In genomic region chr17:25406011-25406441, GRCm38 (mm10) we compare ENCODE assay signal across 9 mouse cellular contexts. TPM values are rescaled to one million over a fixed set of nuclear protein-coding genes. Genes with fewer than 3 reads are reported as not detected.
A peak's percentile ranks its signal among the peaks of the same experiment; 100 is the strongest.
DNase-seq lines count a peak whose midpoint lies in the region; ATAC-seq and TF ChIP-seq lines count a peak whose summit lies in the region.
"Had no signal": no experiment of that assay in that cellular context is flagged by ENCODE, and none has a peak within 500 bp of the region (broad histone marks: within the 10 kb centered on the region; RNA-seq: fewer than 3 reads in every experiment).

No protein-coding gene starts in this region.

- peak; percentile 59 for DNase-seq in adrenal gland, postnatal 25 days
- no peak for DNase-seq in adrenal gland, adult 18-20 months (ENCODE audit: low spot score in 2 of 2)
- DNase-seq in MN1 (ENCODE audit: low spot score) = peak; percentile 40
- DNase-seq in stomach, postnatal 0 days (ENCODE audit: low spot score) = no peak
- no peak for DNase-seq in thymus, adult 18-20 months

- no peaks in the 10 kb centered on the region for H3K36me3 ChIP-seq in heart, embryonic 16.5 days (ENCODE audit: control insufficient read depth, insufficient read depth)
- peaks cover 14% of the 10 kb centered on the region; the same call in 1 of the 2 replicates for H3K36me3 ChIP-seq in limb, embryonic 12.5 days
- H3K36me3 ChIP-seq in stomach, postnatal 0 days (ENCODE audit: control insufficient read depth, insufficient read depth, low read length) = no peaks in the 10 kb centered on the region
- H3K36me3 ChIP-seq in liver, embryonic 12.5 days = no peaks in the 10 kb centered on the region
- H3K36me3 ChIP-seq: limb, embryonic 15.5 days had no signal

- TF ChIP-seq CTCF in stomach, postnatal 0 days (IDR thresholded peaks at IDR 0.05; ENCODE audit: low read depth) = peak; percentile 59

- 29% methylated on average over 6 of the region's 6 CpGs for WGBS in heart, embryonic 16.5 days
- 17% methylated on average over 6 of the region's 6 CpGs for WGBS in limb, embryonic 12.5 days
- 29% methylated on average over 6 of the region's 6 CpGs for WGBS in stomach, postnatal 0 days
- WGBS in liver, embryonic 12.5 days (ENCODE audit: insufficient replicate concordance) = 28% methylated on average over 6 of the region's 6 CpGs

- no peaks in the 10 kb centered on the region for H3K27me3 ChIP-seq in heart, embryonic 16.5 days (ENCODE audit: control insufficient read depth, insufficient read depth, low read length)
- H3K27me3 ChIP-seq in limb, embryonic 12.5 days = peaks cover 5% of the 10 kb centered on the region; the same call in 1 of the 2 replicates
- no peaks in the 10 kb centered on the region for H3K27me3 ChIP-seq in stomach, postnatal 0 days (ENCODE audit: control insufficient read depth, insufficient read depth, low read length)
- 0 out of 2 replicates have a peak, but pooled peaks cover 8% of the 10 kb centered on the region for H3K27me3 ChIP-seq in liver, embryonic 12.5 days (replicated peaks)
- H3K27me3 ChIP-seq: limb, embryonic 15.5 days had no signal

- H3K27ac ChIP-seq in heart, embryonic 16.5 days (ENCODE audit: low read length) = 0 out of 2 replicates have a peak overlapping the region, but pooled peaks have one; percentile 9
- H3K27ac ChIP-seq in limb, embryonic 12.5 days = peak overlapping the region; percentile 71
- peak overlapping the region; percentile 77 for H3K27ac ChIP-seq in stomach, postnatal 0 days (replicated peaks)
- H3K27ac ChIP-seq in liver, embryonic 12.5 days = no peak overlapping the region
- H3K27ac ChIP-seq: limb, embryonic 15.5 days had no signal

- no peak overlapping the region for H3K4me2 ChIP-seq in heart, embryonic 16.5 days (ENCODE audit: low read depth, low read length)
- H3K4me2 ChIP-seq in limb, embryonic 12.5 days = peak overlapping the region; percentile 30
- H3K4me2 ChIP-seq in stomach, postnatal 0 days (replicated peaks; ENCODE audit: low read depth) = no peak overlapping the region
- H3K4me2 ChIP-seq in liver, embryonic 12.5 days = no peak overlapping the region
- H3K4me2 ChIP-seq: limb, embryonic 15.5 days had no signal

- H3K4me1 ChIP-seq in heart, embryonic 16.5 days (ENCODE audit: control insufficient read depth, insufficient read depth, low read length) = peaks cover 58% of the 10 kb centered on the region
- H3K4me1 ChIP-seq in limb, embryonic 12.5 days (replicated peaks) = peaks cover 64% of the 10 kb centered on the region
- peaks cover 3% of the 10 kb centered on the region for H3K4me1 ChIP-seq in stomach, postnatal 0 days (replicated peaks; ENCODE audit: control insufficient read depth, insufficient read depth)
- peaks cover 39% of the 10 kb centered on the region for H3K4me1 ChIP-seq in liver, embryonic 12.5 days

- no peak for ATAC-seq in heart, embryonic 16.5 days (replicated peaks; ENCODE audit: extremely low read depth, insufficient read depth, low FRiP score)
- ATAC-seq in limb, embryonic 12.5 days (ENCODE audit: insufficient number of reproducible peaks, insufficient read depth, low FRiP score, low TSS enrichment, low read depth) = no peak
- ATAC-seq in stomach, postnatal 0 days (ENCODE audit: low FRiP score, low TSS enrichment) = no peak; the same call in 1 of the 2 replicates
- no peak for ATAC-seq in liver, embryonic 12.5 days

- H3K9ac ChIP-seq in heart, embryonic 16.5 days (ENCODE audit: low read length) = no peak overlapping the region
- 0 out of 2 replicates have a peak overlapping the region, but pooled peaks have one; percentile 23 for H3K9ac ChIP-seq in limb, embryonic 12.5 days (replicated peaks)
- H3K9ac ChIP-seq in stomach, postnatal 0 days (ENCODE audit: low read length) = no peak overlapping the region
- no peak overlapping the region for H3K9ac ChIP-seq in liver, embryonic 12.5 days
- H3K9ac ChIP-seq: limb, embryonic 15.5 days had no signal

- H3K4me3 ChIP-seq in heart, embryonic 16.5 days (ENCODE audit: low read length) = no peak overlapping the region
- no peak overlapping the region for H3K4me3 ChIP-seq in limb, embryonic 12.5 days (replicated peaks)
- no peak overlapping the region for H3K4me3 ChIP-seq in stomach, postnatal 0 days (ENCODE audit: low read depth, low read length)
- no peak overlapping the region for H3K4me3 ChIP-seq in liver, embryonic 12.5 days
- H3K4me3 ChIP-seq: limb, embryonic 15.5 days had no signal

- no peak for TF ChIP-seq EP300 in stomach, postnatal 0 days (optimal IDR thresholded peaks at IDR 0.05)

- no peaks in the 10 kb centered on the region for H3K9me3 ChIP-seq in heart, embryonic 16.5 days (replicated peaks; ENCODE audit: control insufficient read depth, low read length)
- H3K9me3 ChIP-seq in limb, embryonic 12.5 days = no peaks in the 10 kb centered on the region
- H3K9me3 ChIP-seq in stomach, postnatal 0 days (ENCODE audit: control insufficient read depth, low read length) = no peaks in the 10 kb centered on the region
- H3K9me3 ChIP-seq in liver, embryonic 12.5 days (replicated peaks) = no peaks in the 10 kb centered on the region
- H3K9me3 ChIP-seq: limb, embryonic 15.5 days had no signal

RNA-seq across cellular contexts. Expression of gene Cacna1h, which starts 27.6 kb away (rescaled TPM):
- total RNA-seq in adrenal gland, postnatal 25 days (2021) = 100 and 109 TPM in 2 replicates
- total RNA-seq in adrenal gland, adult 18-20 months (2021) = 10 to 100 TPM; 69.5 to 83.9 TPM
- polyA plus RNA-seq in heart, embryonic 16.5 days (2015; fragmentation: Nextera tagmentation; extraction: Ambion mirVana) = 4.5 and 5.4 TPM in 2 replicates
- 10.1 and 11.6 TPM in 2 replicates for polyA plus RNA-seq in limb, embryonic 12.5 days (2016; fragmentation: Nextera tagmentation; extraction: Ambion mirVana)
- 1.5 and 1.7 TPM in 2 replicates for polyA plus RNA-seq in stomach, postnatal 0 days (2015; fragmentation: Nextera tagmentation; extraction: Ambion mirVana)
- polyA plus RNA-seq in liver, embryonic 12.5 days (2016; fragmentation: Nextera tagmentation; extraction: Ambion mirVana) = 1.2 and 1.6 TPM in 2 replicates

RNA-seq across cellular contexts. Expression of gene Tpsg1, which starts 37.0 kb away (rescaled TPM):
- not detected in 2 replicates for total RNA-seq in adrenal gland, postnatal 25 days (2021)
- under 1 TPM in 1 of 2 experiments, not detected in 1; 0.38 TPM for total RNA-seq in adrenal gland, adult 18-20 months (2021)
- polyA plus RNA-seq in heart, embryonic 16.5 days (2015; fragmentation: Nextera tagmentation; extraction: Ambion mirVana) = 0.56 and 0.76 TPM in 2 replicates
- 0.70 TPM in 1 of 2 replicates, not detected in the other for polyA plus RNA-seq in limb, embryonic 12.5 days (2016; fragmentation: Nextera tagmentation; extraction: Ambion mirVana)
- 0.16 and 0.27 TPM in 2 replicates for polyA plus RNA-seq in stomach, postnatal 0 days (2015; fragmentation: Nextera tagmentation; extraction: Ambion mirVana)
- 0.42 and 0.69 TPM in 2 replicates for polyA plus RNA-seq in liver, embryonic 12.5 days (2016; fragmentation: Nextera tagmentation; extraction: Ambion mirVana)

RNA-seq across cellular contexts. Expression of gene Tpsb2, which starts 39.9 kb away (rescaled TPM):
- 0.58 and 1.1 TPM in 2 replicates for total RNA-seq in adrenal gland, postnatal 25 days (2021)
- 1 to 10 TPM; 2.9 to 6.7 TPM for total RNA-seq in adrenal gland, adult 18-20 months (2021)
- 11.0 and 11.7 TPM in 2 replicates for polyA plus RNA-seq in heart, embryonic 16.5 days (2015; fragmentation: Nextera tagmentation; extraction: Ambion mirVana)
- polyA plus RNA-seq in limb, embryonic 12.5 days (2016; fragmentation: Nextera tagmentation; extraction: Ambion mirVana) = not detected in 2 replicates
- 18.1 and 18.5 TPM in 2 replicates for polyA plus RNA-seq in stomach, postnatal 0 days (2015; fragmentation: Nextera tagmentation; extraction: Ambion mirVana)
- polyA plus RNA-seq in liver, embryonic 12.5 days (2016; fragmentation: Nextera tagmentation; extraction: Ambion mirVana) = 0.29 TPM in 1 of 2 replicates, not detected in the other

RNA-seq across cellular contexts. Expression of gene Tekt4, which starts 48.4 kb away (rescaled TPM):
- not detected in 2 replicates for total RNA-seq in adrenal gland, postnatal 25 days (2021)
- not detected for total RNA-seq in adrenal gland, adult 18-20 months (2021)
- 0.81 and 1.5 TPM in 2 replicates for polyA plus RNA-seq in heart, embryonic 16.5 days (2015; fragmentation: Nextera tagmentation; extraction: Ambion mirVana)
- not detected in 2 replicates for polyA plus RNA-seq in limb, embryonic 12.5 days (2016; fragmentation: Nextera tagmentation; extraction: Ambion mirVana)
- 0.06 TPM in 1 of 2 replicates, not detected in the other for polyA plus RNA-seq in stomach, postnatal 0 days (2015; fragmentation: Nextera tagmentation; extraction: Ambion mirVana)
- polyA plus RNA-seq in liver, embryonic 12.5 days (2016; fragmentation: Nextera tagmentation; extraction: Ambion mirVana) = not detected in 2 replicates
- polyA plus RNA-seq: limb, embryonic 15.5 days had no signal

Comparison
In these comparisons a context has a peak if more than half of its experiments do, and no peak if none do; other contexts are left out.
1. DNase-seq: peak in adrenal gland, postnatal 25 days (single experiment) and MN1 (single experiment); none in adrenal gland, adult 18-20 months (0 of 2), stomach, postnatal 0 days (single experiment) and thymus, adult 18-20 months (0 of 2).